In genomic region chr2:106228249-106228648, GRCm38 (mm10) we compare ENCODE assay signal across 25 mouse cellular contexts.
"Had no signal": no experiment of that assay in that cellular context is flagged by ENCODE, and none has a peak within 500 bp of the region (broad histone marks: within the 10 kb centered on the region; RNA-seq: fewer than 3 reads in every experiment).

No protein-coding gene starts in this region.

- H3K27me3 ChIP-seq: kidney, embryonic 15.5 days; limb, embryonic 13.5 days; liver, embryonic 12.5 days; liver, embryonic 15.5 days; lung, embryonic 15.5 days; megakaryocyte, embryonic 14.5 days; midbrain, embryonic 13.5 days; neural tube, embryonic 13.5 days had no signal

- H3K9me3 ChIP-seq: kidney, embryonic 15.5 days; limb, embryonic 10.5 days; limb, embryonic 13.5 days; liver, embryonic 12.5 days; lung, embryonic 15.5 days; midbrain, embryonic 10.5 days; midbrain, embryonic 13.5 days; neural tube, embryonic 13.5 days had no signal

- H3K27ac ChIP-seq: kidney, embryonic 15.5 days; limb, embryonic 10.5 days; limb, embryonic 13.5 days; liver, embryonic 12.5 days; liver, embryonic 15.5 days; lung, embryonic 15.5 days; midbrain, embryonic 10.5 days; midbrain, embryonic 13.5 days; neural tube, embryonic 13.5 days; stomach, postnatal 0 days had no signal

- H3K36me3 ChIP-seq: kidney, embryonic 15.5 days; limb, embryonic 10.5 days; limb, embryonic 13.5 days; liver, embryonic 12.5 days; liver, embryonic 15.5 days; lung, embryonic 15.5 days; midbrain, embryonic 10.5 days; midbrain, embryonic 13.5 days; neural tube, embryonic 13.5 days had no signal

- DNase-seq: kidney, adult 8-10 months; kidney, postnatal 10 days; kidney, postnatal 36 days; layer of hippocampus, postnatal 36 days; liver; lung, adult 18-20 months; lung, postnatal 10 days; lung, postnatal 36 days; right cerebral cortex, adult 18-20 months; right cerebral cortex, postnatal 14 days; right cerebral cortex, postnatal 4 days; thymus, adult 2 months; thymus, postnatal 14 days; thymus, postnatal 4 days had no signal

- H3K4me3 ChIP-seq: kidney, embryonic 15.5 days; limb, embryonic 10.5 days; limb, embryonic 13.5 days; liver, embryonic 12.5 days; liver, embryonic 15.5 days; lung, embryonic 15.5 days; megakaryocyte, embryonic 14.5 days; midbrain, embryonic 10.5 days; midbrain, embryonic 13.5 days; neural tube, embryonic 13.5 days had no signal

- H3K9ac ChIP-seq: kidney, embryonic 15.5 days; limb, embryonic 13.5 days; liver, embryonic 12.5 days; liver, embryonic 15.5 days; lung, embryonic 15.5 days; midbrain, embryonic 13.5 days; neural tube, embryonic 13.5 days had no signal

- H3K4me1 ChIP-seq: kidney, embryonic 15.5 days; limb, embryonic 10.5 days; limb, embryonic 13.5 days; liver, embryonic 12.5 days; liver, embryonic 15.5 days; lung, embryonic 15.5 days; megakaryocyte, embryonic 14.5 days; midbrain, embryonic 10.5 days; midbrain, embryonic 13.5 days; neural tube, embryonic 13.5 days had no signal

- ATAC-seq: liver, embryonic 12.5 days; midbrain, embryonic 13.5 days had no signal

- H3K4me2 ChIP-seq: kidney, embryonic 15.5 days; limb, embryonic 13.5 days; liver, embryonic 12.5 days; liver, embryonic 15.5 days; lung, embryonic 15.5 days; midbrain, embryonic 13.5 days; neural tube, embryonic 13.5 days had no signal
